Mouse (Mus musculus): ENCODE measurements around the gene Gpr65. TPM values are rescaled to one million over a fixed set of nuclear protein-coding genes. Genes with fewer than 3 reads are reported as not detected.

Gpr65 gene
- polyA plus RNA-seq, 2 experiments, result 2.4 to 3.2 TPM

DNA sequence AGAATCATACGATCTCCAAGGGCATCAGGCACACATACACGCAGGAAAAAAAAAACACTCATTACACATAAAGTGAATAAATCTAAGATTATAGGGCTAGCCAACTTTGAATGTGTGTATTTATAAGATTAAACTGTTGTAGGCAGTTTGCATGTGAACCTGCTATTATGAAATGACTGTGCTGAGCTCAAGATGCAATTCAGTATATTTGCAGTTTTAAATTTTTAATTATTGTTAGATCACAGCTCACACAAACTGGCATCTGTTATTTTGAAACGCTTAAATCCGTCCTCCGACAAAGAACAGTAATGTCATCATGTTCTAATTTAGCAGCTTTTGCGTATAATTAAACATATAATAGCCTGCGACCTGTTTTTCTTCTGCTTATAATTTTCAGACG is 12.6 kb downstream of the Gpr65 start:
- H3K9me3 ChIP-seq (ENCODE audit: control insufficient read depth, low read length), result no peaks in the 10 kb centered on the region

DNA sequence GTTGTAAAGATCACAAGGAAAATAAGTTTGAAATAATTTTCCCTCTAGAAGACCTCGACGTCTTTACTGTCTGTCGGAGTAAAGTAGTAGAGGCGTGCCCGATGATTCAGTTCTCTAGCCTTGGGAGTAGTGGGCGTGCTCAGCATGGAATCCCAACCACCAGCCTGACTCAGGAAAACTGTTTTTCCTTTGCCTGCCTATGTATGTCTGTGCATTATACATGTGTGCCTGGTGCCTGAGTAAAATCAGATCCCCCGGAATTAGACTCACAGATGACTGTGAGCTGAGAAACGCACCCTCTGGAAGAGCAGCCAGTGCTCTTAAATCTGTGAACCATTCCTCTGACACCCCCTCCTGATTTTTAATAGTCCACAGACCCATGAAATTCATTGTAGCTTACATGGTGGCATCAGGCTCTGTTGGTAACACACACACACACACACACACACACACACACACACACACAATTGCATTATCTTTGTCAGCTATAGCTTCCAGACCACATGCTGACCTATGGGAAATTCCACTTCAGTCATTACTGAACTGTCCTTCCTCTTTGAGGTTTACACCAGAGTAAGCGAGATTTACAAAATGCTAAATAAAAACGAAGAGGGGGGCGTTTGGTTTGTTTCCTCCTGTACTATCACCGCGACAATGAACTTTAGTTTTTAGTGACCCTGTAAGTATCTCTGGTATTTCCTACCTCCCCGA is 14.5 kb downstream of the Gpr65 start:
- 49% methylated on average over 14 of the region's 14 CpGs for WGBS (ENCODE audit: insufficient replicate concordance)
- TF ChIP-seq CTCF (IDR thresholded peaks at IDR 0.05; ENCODE audit: low read depth) (no peak), EP300 (IDR thresholded peaks at IDR 0.05; ENCODE audit: low read depth) (no peak)
- peaks cover 0 to 3% of the 10 kb centered on the region in 2 experiments; a peak in 1 of 4 replicates for H3K4me1 ChIP-seq (replicated peaks; ENCODE audit: control insufficient read depth in 2 of 2, insufficient read depth in 2 of 2, low read length in 1 of 2)
- no peak overlapping the region for H3K27ac ChIP-seq
- H3K36me3 ChIP-seq (replicated peaks; ENCODE audit: control insufficient read depth, insufficient read depth, low read depth), result no peaks in the 10 kb centered on the region
- ATAC-seq (ENCODE audit: insufficient read depth), result no peak
- no peak overlapping the region for H3K9ac ChIP-seq (replicated peaks)
- no peak overlapping the region for H3K4me3 ChIP-seq (ENCODE audit: insufficient read depth in 1 of 2, low read depth in 2 of 2, low read length in 2 of 2)
- H3K9me3 ChIP-seq (ENCODE audit: control insufficient read depth, low read length), result no peaks in the 10 kb centered on the region
- no peak for DNase-seq (ENCODE audit: low read depth in 3 of 3, low spot score in 3 of 3)
- H3K27me3 ChIP-seq (ENCODE audit: control insufficient read depth, insufficient read depth, low read length), result no peaks in the 10 kb centered on the region
- no peak overlapping the region for H3K4me2 ChIP-seq (ENCODE audit: low read depth)

More for the DNA sequence above, 12.6 kb downstream of the Gpr65 start:
- Histone ChIP-seq H3K9ac (replicated peaks) (no peak overlapping the region), H3K4me2 (ENCODE audit: low read depth) (no peak overlapping the region), H3K4me1 (replicated peaks; ENCODE audit: control insufficient read depth in 2 of 2, insufficient read depth in 2 of 2, low read length in 1 of 2) (peaks cover 0 to 3% of the 10 kb centered on the region in 2 experiments; a peak in 1 of 4 replicates), H3K4me3 (ENCODE audit: insufficient read depth in 1 of 2, low read depth in 2 of 2, low read length in 2 of 2) (no peak overlapping the region), H3K27me3 (ENCODE audit: control insufficient read depth, insufficient read depth, low read length) (no peaks in the 10 kb centered on the region), H3K36me3 (replicated peaks; ENCODE audit: control insufficient read depth, insufficient read depth, low read depth) (no peaks in the 10 kb centered on the region), H3K27ac (no peak overlapping the region)
- 55% methylated on average over 8 of the region's 8 CpGs for WGBS (ENCODE audit: insufficient replicate concordance)
- ATAC-seq (ENCODE audit: insufficient read depth), result no peak
- no peak for TF ChIP-seq EP300 (IDR thresholded peaks at IDR 0.05; ENCODE audit: low read depth)
- no peak for TF ChIP-seq CTCF (IDR thresholded peaks at IDR 0.05; ENCODE audit: low read depth)
- DNase-seq (ENCODE audit: low read depth in 3 of 3, low spot score in 3 of 3), result no peak

DNA sequence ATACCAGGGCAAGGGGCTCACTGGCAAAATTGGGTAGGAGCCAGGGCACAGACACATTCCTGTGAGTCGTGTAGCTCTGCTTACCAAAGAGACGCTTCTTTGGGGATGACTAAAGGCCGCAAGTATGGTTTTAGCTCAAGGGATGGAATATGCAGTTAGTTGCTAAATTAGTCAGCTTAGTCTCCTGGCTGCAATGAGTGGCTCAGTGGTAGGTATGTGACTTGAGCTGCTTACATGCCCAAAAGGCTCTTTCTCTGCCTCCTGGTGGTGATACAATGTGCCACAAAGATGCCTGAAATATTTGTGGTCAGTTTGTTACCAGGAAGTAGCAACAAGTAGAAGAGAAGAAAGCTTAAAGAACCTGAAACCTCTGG is 15.0 kb downstream of the Gpr65 start:
- Histone ChIP-seq H3K27me3 (ENCODE audit: control insufficient read depth, insufficient read depth, low read length) (no peaks in the 10 kb centered on the region), H3K4me1 (replicated peaks; ENCODE audit: control insufficient read depth in 2 of 2, insufficient read depth in 2 of 2, low read length in 1 of 2) (peaks cover 0 to 3% of the 10 kb centered on the region in 2 experiments; a peak in 1 of 4 replicates), H3K27ac (no peak overlapping the region), H3K9me3 (ENCODE audit: control insufficient read depth, low read length) (no peaks in the 10 kb centered on the region), H3K4me2 (ENCODE audit: low read depth) (no peak overlapping the region), H3K9ac (replicated peaks) (no peak overlapping the region), H3K36me3 (replicated peaks; ENCODE audit: control insufficient read depth, insufficient read depth, low read depth) (no peaks in the 10 kb centered on the region), H3K4me3 (ENCODE audit: insufficient read depth in 1 of 2, low read depth in 2 of 2, low read length in 2 of 2) (no peak overlapping the region)
- TF ChIP-seq EP300 (IDR thresholded peaks at IDR 0.05; ENCODE audit: low read depth), result no peak
- TF ChIP-seq CTCF (IDR thresholded peaks at IDR 0.05; ENCODE audit: low read depth), result no peak
- DNase-seq (ENCODE audit: low read depth in 3 of 3, low spot score in 3 of 3) (no peak), ATAC-seq (ENCODE audit: insufficient read depth) (no peak)
- 35% methylated on average over 3 of the region's 3 CpGs for WGBS (ENCODE audit: insufficient replicate concordance)

DNA sequence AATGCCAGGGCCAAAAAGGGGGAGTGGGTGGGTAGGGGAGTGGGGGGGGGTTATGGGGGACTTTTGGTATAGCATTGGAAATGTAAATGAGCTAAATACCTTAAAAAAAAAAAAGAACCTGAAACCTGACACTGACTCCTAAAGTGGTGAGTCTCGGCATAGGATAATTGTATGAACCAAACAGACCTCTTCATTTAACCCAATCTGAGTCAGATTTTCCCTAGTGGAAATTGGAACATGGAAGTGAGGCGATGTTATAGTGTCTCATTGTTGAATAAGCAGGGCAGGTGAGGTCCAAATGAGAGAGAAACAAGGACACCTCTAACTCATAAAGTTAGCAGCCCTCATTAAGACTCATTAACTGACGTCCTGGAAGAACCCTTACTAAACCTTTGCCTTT is 16.0 kb downstream of the Gpr65 start:
- H3K4me1 ChIP-seq (replicated peaks; ENCODE audit: control insufficient read depth in 2 of 2, insufficient read depth in 2 of 2, low read length in 1 of 2), result peaks cover 0 to 3% of the 10 kb centered on the region in 2 experiments; a peak in 1 of 4 replicates
- DNase-seq (ENCODE audit: low read depth in 3 of 3, low spot score in 3 of 3) (no peak), ATAC-seq (ENCODE audit: insufficient read depth) (no peak)
- no peaks in the 10 kb centered on the region for H3K36me3 ChIP-seq (replicated peaks; ENCODE audit: control insufficient read depth, insufficient read depth, low read depth)
- H3K27ac ChIP-seq, result no peak overlapping the region
- WGBS (ENCODE audit: insufficient replicate concordance), result 70% methylated on average over 3 of the region's 3 CpGs
- H3K4me3 ChIP-seq (ENCODE audit: insufficient read depth in 1 of 2, low read depth in 2 of 2, low read length in 2 of 2), result no peak overlapping the region
- TF ChIP-seq CTCF (IDR thresholded peaks at IDR 0.05; ENCODE audit: low read depth) (no peak), EP300 (IDR thresholded peaks at IDR 0.05; ENCODE audit: low read depth) (no peak)
- no peak overlapping the region for H3K9ac ChIP-seq (replicated peaks)
- no peak overlapping the region for H3K4me2 ChIP-seq (ENCODE audit: low read depth)
- no peaks in the 10 kb centered on the region for H3K27me3 ChIP-seq (ENCODE audit: control insufficient read depth, insufficient read depth, low read length)
- H3K9me3 ChIP-seq (ENCODE audit: control insufficient read depth, low read length), result no peaks in the 10 kb centered on the region

DNA sequence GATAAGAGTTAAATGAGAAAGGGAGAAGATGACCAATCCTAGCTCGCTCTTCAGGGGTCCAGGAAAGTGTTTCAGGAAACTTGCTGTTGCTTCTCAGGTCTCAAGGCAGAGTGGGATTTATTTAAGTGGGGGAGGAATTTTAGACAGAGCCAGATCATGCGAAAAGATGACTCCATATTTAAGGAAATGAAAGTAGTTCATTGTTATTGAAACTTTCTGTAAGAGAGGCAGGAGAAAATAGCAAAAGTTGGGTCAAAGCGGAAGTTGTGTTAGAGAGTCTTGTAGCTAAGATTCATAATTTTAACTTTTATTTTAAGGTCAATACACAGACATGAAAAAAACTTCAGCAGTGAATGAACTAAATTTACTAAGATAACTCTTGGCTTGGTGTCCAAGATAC is 22.0 kb downstream of the Gpr65 start:
- H3K4me3 ChIP-seq (ENCODE audit: insufficient read depth in 1 of 2, low read depth in 2 of 2, low read length in 2 of 2), result no peak overlapping the region
- H3K27ac ChIP-seq, result no peak overlapping the region
- no peak overlapping the region for H3K9ac ChIP-seq (replicated peaks)
- 64% methylated on average over 3 of the region's 3 CpGs for WGBS (ENCODE audit: insufficient replicate concordance)
- TF ChIP-seq CTCF (IDR thresholded peaks at IDR 0.05; ENCODE audit: low read depth) (no peak), EP300 (IDR thresholded peaks at IDR 0.05; ENCODE audit: low read depth) (no peak)
- H3K4me2 ChIP-seq (ENCODE audit: low read depth), result no peak overlapping the region
- no peak for DNase-seq (ENCODE audit: low read depth in 3 of 3, low spot score in 3 of 3)
- H3K36me3 ChIP-seq (replicated peaks; ENCODE audit: control insufficient read depth, insufficient read depth, low read depth), result no peaks in the 10 kb centered on the region
- no peaks in the 10 kb centered on the region for H3K27me3 ChIP-seq (ENCODE audit: control insufficient read depth, insufficient read depth, low read length)
- no peaks in the 10 kb centered on the region for H3K9me3 ChIP-seq (ENCODE audit: control insufficient read depth, low read length)
- no peak for ATAC-seq (ENCODE audit: insufficient read depth)
- no peaks in the 10 kb centered on the region; a peak in 1 of 4 replicates for H3K4me1 ChIP-seq (replicated peaks; ENCODE audit: control insufficient read depth in 2 of 2, insufficient read depth in 2 of 2, low read length in 1 of 2)

Data from liver, embryonic 14.5 days (tissue).